Mouse (Mus musculus) gastrocnemius, adult 2 months (tissue): ENCODE data around the gene Uroc1. TPM values are rescaled to one million over a fixed set of nuclear protein-coding genes. Genes with fewer than 3 reads are reported as not detected.

Source experiments
- DNase-seq: peaks from one replicate; pipeline ENCODE4 v3.0.0; 2022
- H3K27ac ChIP-seq: fragments of 200-600 bp; 2 replicates; pipeline ENCODE4 v1.8.1; 2022; ENCODE audit warnings: mild to moderate bottlenecking
- H3K4me3 ChIP-seq: fragments of 200-600 bp; 2 replicates; pipeline ENCODE4 v1.8.1; 2022; ENCODE audit warnings: mild to moderate bottlenecking, moderate library complexity
- CTCF ChIP-seq: fragments of 200-600 bp; IDR thresholded peaks from 2 replicates; pipeline ENCODE4 v1.8.1; 2022; ENCODE audit warnings: antibody characterized with exemption, mild to moderate bottlenecking, moderate library complexity
- intact Hi-C: fragments of 180-260 bp; cut with DNase I; formaldehyde crosslinking; loops from one replicate; pipeline ENCODE4 v1.15.1; 2025
- long read RNA-seq, 2 experiments: library from polyadenylated mRNA; stranded (forward); transcript quantifications; one replicate each; pipeline ENCODE4 v2.0.0; 2021
- total RNA-seq, 2 experiments: library from RNA; stranded (reverse); gene quantifications; 2 replicates each; pipeline ENCODE4 v1.2.3; 2021

Gene Uroc1
- not detected for total RNA-seq
- long read RNA-seq, experiment 1: 0 reads
- long read RNA-seq, experiment 2: 0 reads

GRCm38 (mm10) chr6:90332561-90333425, at the start of gene Uroc1:
TSS of gene Uroc1 (plus strand) at chr6:90333284.
- intact Hi-C loops: no loop called here
- no peak for DNase-seq
- Histone ChIP-seq H3K4me3 (no peak within 1 kb of the TSS), H3K27ac (no peak within 1 kb of the TSS)
- TF ChIP-seq CTCF: no peak

DNA sequence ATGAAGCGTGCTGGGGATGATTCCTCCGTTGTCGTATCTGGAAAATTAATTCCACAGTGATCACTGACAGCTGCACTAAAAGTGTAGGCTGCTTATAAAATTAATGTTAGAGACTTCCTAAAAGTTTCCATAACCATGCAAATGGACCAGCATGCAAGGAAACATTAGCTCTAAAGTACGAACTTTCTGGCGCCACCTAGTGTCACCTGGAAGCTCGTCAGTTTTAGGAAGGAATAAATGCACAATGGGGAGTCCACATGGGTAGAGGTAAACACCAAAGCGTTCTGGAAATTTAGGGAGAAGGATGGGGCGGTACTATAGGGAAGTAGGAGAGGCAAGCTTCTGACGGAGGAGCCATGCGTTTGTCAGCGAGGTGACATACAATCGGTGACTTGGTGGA, 44.8 kb upstream of the Uroc1 start:
- Histone ChIP-seq H3K27ac (no peak overlapping the region), H3K4me3 (no peak overlapping the region)
- no peak for DNase-seq
- intact Hi-C loops: no loop called here
- TF ChIP-seq CTCF: peak; percentile 44

- DNase-seq: no peak
- Histone ChIP-seq H3K27ac (no peak within 1 kb of the TSS), H3K4me3 (no peak within 1 kb of the TSS)
- intact Hi-C loops: no loop called here
- TF ChIP-seq CTCF: no peak
Observed at GRCm38 (mm10) chr6:90300919-90301318, 32.2 kb upstream of the Uroc1 start, which contains the start of gene BC048671. TSS of gene BC048671 (plus strand) at chr6:90301219.

GRCm38 (mm10) chr6:90306315-90306975, 26.6 kb upstream of the Uroc1 start:
- intact Hi-C loops: no loop called here
- no peak for TF ChIP-seq CTCF
- no peak for DNase-seq
- H3K27ac ChIP-seq: no peak overlapping the region
- no peak overlapping the region for H3K4me3 ChIP-seq

GRCm38 (mm10) chr6:90308839-90309778, 24.0 kb upstream of the Uroc1 start:
- no peak for TF ChIP-seq CTCF
- DNase-seq: no peak
- H3K27ac ChIP-seq: no peak overlapping the region
- H3K4me3 ChIP-seq: no peak overlapping the region
- intact Hi-C loops: no loop called here

- no peak for TF ChIP-seq CTCF
- Histone ChIP-seq H3K4me3 (no peak overlapping the region), H3K27ac (no peak overlapping the region)
- no peak for DNase-seq
- intact Hi-C loops: no loop called here
Observed at GRCm38 (mm10) chr6:90315961-90316360, 17.1 kb upstream of the Uroc1 start.

DNA sequence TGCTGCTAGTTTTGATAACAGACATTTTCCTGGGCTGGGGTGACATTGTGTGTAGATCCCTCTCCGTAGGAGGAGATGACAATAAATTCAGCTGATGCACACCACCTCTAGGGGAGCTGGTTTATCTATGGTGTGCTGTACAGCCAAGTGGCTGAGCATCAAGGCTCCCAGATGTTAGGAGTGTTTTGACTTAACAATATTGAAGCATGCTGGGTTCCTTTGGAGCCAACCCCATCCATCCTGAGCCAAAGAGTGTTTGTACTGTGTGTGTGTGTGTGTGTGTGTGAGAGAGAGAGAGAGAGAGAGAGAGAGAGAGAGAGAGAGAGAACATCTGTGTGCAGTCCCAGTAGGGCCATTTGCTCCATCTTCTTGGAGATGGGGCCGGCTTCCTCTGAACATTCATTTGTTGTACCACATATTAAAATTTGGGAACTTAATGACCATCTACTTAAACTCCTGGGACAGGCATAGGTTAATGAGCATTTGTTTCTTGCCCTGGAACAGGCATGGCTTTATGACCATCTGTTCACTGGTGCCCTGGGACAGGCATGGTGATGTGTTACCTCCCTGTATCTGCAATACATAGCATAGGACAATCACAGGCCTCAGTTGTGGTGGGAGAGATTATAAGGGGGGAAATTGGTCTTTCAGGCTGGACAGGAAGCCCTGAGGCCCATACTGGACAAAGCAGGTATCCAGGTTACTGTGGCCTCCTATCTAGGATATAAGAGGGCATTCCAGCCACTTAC, 15.4 kb upstream of the Uroc1 start:
- intact Hi-C loops: no loop called here

DNA sequence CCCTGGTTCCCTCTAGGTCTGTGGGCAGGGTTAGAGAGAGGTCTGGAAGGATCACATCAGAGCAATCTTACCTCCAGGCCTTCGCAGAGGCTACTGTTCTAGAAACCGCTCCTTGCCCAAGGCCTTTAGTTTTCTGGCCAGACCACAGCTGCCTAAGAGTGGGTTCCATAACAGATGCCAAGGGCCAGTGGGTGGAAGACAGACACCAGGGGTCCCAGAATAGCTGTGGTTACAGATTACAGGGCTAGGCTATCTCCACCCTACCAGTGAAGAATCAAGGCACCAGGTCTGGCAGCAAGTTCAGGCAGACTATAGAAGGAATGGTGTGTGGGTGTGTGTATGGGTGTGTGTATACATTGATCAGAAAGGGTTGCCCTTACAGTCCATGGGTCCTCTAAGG, 14.1 kb upstream of the Uroc1 start:
- DNase-seq: no peak
- Histone ChIP-seq H3K4me3 (no peak overlapping the region), H3K27ac (no peak overlapping the region)
- intact Hi-C loops: no loop called here
- TF ChIP-seq CTCF: no peak

More for the DNA sequence above, 15.4 kb upstream of the Uroc1 start:
- Histone ChIP-seq H3K4me3 (no peak overlapping the region), H3K27ac (no peak overlapping the region)
- TF ChIP-seq CTCF: no peak
- DNase-seq: no peak

DNA sequence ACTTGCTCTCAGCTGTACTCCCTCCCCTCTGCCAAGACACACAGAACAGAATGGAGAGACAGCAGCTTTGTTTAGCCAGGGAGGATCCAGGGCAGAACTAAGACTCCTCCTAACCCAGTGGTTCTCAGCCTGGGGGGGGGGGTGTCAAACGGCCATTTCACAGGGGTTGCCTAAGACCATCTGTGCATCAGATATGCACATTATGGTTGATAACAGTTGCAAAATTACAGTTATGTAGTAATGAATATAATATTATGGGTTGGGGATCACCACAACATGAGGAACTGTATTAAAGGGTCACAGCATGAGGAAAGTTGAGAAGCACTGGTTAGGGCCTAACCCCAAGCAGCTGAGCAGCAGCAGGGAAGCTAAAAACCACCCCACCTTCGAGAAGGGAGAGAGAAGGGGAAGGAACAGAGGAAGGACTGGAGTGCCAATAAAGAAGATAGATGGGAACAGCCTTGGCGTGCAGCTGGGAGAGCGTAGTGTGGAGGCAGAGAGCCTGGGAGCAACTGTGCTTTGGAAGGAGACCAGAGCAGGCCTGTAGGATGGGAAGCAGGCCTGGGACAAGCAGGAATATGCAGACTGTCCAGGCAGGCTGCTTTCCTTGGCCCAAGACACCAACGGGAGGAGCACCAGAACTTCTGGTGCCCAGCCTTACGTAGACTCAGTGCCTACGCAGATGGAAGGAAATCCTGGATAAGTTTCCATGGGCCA, 13.5 kb upstream of the Uroc1 start:
- H3K4me3 ChIP-seq: no peak overlapping the region
- DNase-seq: peak; percentile 34
- TF ChIP-seq CTCF: no peak
- no peak overlapping the region for H3K27ac ChIP-seq
- intact Hi-C loops: loop anchor here (10.0 kb wide), 1 partner anchor 645 kb away; no protein-coding TSS in a partner anchor

DNA sequence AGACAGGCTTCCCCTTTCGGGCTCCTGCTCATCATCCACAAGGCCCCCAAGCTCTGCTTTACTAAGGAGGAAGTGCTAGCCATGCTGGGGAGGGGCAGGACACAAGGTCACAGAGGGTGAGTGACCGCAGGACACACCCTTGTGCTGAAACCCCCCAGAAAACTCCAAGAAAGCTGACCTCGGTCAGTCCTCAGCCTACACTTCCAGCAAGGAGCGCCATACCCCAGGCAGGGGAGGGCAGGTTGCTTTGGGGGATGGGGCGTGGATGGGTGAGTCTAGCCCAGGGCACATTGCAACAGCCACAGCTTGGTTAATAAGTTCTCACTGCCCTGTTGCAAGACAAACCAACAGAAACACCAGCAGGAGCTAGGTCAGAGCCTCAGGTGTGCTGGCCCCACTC, 12.7 kb upstream of the Uroc1 start:
- Histone ChIP-seq H3K27ac (no peak overlapping the region), H3K4me3 (no peak overlapping the region)
- DNase-seq: no peak
- intact Hi-C loops: loop anchor here (10.0 kb wide), 1 partner anchor 646 kb away; no protein-coding TSS in a partner anchor
- no peak for TF ChIP-seq CTCF

- intact Hi-C loops: loop anchor here (10.0 kb wide), 1 partner anchor 647 kb away; no protein-coding TSS in a partner anchor
- Histone ChIP-seq H3K4me3 (no peak overlapping the region), H3K27ac (no peak overlapping the region)
- no peak for DNase-seq
- TF ChIP-seq CTCF: no peak
Observed at GRCm38 (mm10) chr6:90321811-90322210, 11.3 kb upstream of the Uroc1 start.
